Mouse (Mus musculus): ENCODE data around the gene Rnf216. TPM values are rescaled to one million over a fixed set of nuclear protein-coding genes. Genes with fewer than 3 reads are reported as not detected.
"Not testable (repeated sequence)": the region's sequence is repeated elsewhere in the genome, so short reads cannot be mapped to it uniquely, and the experiment has no call there.

The Rnf216 gene
- 24.6 and 25.1 TPM in 2 replicates for polyA plus RNA-seq (2015; fragmentation: Nextera tagmentation; extraction: Ambion mirVana)

- Histone ChIP-seq H3K27ac (replicated peaks) (peak within 1 kb of the TSS; percentile 93), H3K4me2 (peak within 1 kb of the TSS; percentile 89), H3K4me1 (peaks cover 44% of the 10 kb centered on the region), H3K27me3 (replicated peaks) (no peaks in the 10 kb centered on the region), H3K36me3 (peaks cover 6% of the 10 kb centered on the region; the same call in 1 of the 2 replicates), H3K9ac (peak within 1 kb of the TSS; percentile 93), H3K4me3 (peak within 1 kb of the TSS; percentile 89), H3K9me3 (no peaks in the 10 kb centered on the region)
- peak; percentile 91 for ATAC-seq (ENCODE audit: extremely low read depth, insufficient number of reproducible peaks, low FRiP score, low TSS enrichment)
- WGBS = under 1% methylated on average over 83 of the region's 110 CpGs
Observed at GRCm38 (mm10) chr5:143112281-143113246, at the start of gene Rnf216. TSS of gene Rnf216 (minus strand) at chr5:143112994.

- H3K9ac ChIP-seq = no peak overlapping the region
- 76% methylated on average over 3 of the region's 3 CpGs for WGBS
- peak; percentile 66; the same call in 1 of the 2 replicates for ATAC-seq (ENCODE audit: extremely low read depth, insufficient number of reproducible peaks, low FRiP score, low TSS enrichment)
Observed at GRCm38 (mm10) chr5:143155534-143155933, 42.7 kb upstream of the Rnf216 start.

GRCm38 (mm10) chr5:143153756-143154155 is 41.0 kb upstream of the Rnf216 start:
- no peak overlapping the region for H3K9ac ChIP-seq
- H3K4me2 ChIP-seq = no peak overlapping the region
- no peak overlapping the region for H3K27ac ChIP-seq (replicated peaks)
- no peaks in the 10 kb centered on the region for H3K36me3 ChIP-seq
- no peak for ATAC-seq (ENCODE audit: extremely low read depth, insufficient number of reproducible peaks, low FRiP score, low TSS enrichment)
- H3K27me3 ChIP-seq (replicated peaks) = peaks cover 41% of the 10 kb centered on the region
- WGBS = 86% methylated on average over 10 of the region's 10 CpGs
- H3K9me3 ChIP-seq = peaks cover 7% of the 10 kb centered on the region
- H3K4me1 ChIP-seq = 0 out of 2 replicates have a peak, but pooled peaks cover 4% of the 10 kb centered on the region
- no peak overlapping the region for H3K4me3 ChIP-seq

More at GRCm38 (mm10) chr5:143155534-143155933, 42.7 kb upstream of the Rnf216 start:
- Histone ChIP-seq H3K4me3 (no peak overlapping the region), H3K27me3 (replicated peaks) (peaks cover 57% of the 10 kb centered on the region), H3K36me3 (no peaks in the 10 kb centered on the region), H3K4me2 (no peak overlapping the region), H3K4me1 (0 out of 2 replicates have a peak, but pooled peaks cover 4% of the 10 kb centered on the region), H3K9me3 (peaks cover under 1% of the 10 kb centered on the region; the same call in 1 of the 2 replicates), H3K27ac (replicated peaks) (no peak overlapping the region)

GRCm38 (mm10) chr5:143150044-143150443 is 37.2 kb upstream of the Rnf216 start:
- Histone ChIP-seq H3K4me2 (no peak overlapping the region), H3K4me1 (no peaks in the 10 kb centered on the region), H3K9ac (no peak overlapping the region), H3K27me3 (replicated peaks) (peaks cover 7% of the 10 kb centered on the region), H3K9me3 (peaks cover 7% of the 10 kb centered on the region), H3K27ac (replicated peaks) (no peak overlapping the region), H3K4me3 (no peak overlapping the region), H3K36me3 (no peaks in the 10 kb centered on the region)
- 82% methylated on average over 2 of the region's 2 CpGs for WGBS
- no peak for ATAC-seq (ENCODE audit: extremely low read depth, insufficient number of reproducible peaks, low FRiP score, low TSS enrichment)

GRCm38 (mm10) chr5:143149536-143149935 is 36.7 kb upstream of the Rnf216 start:
- ATAC-seq (ENCODE audit: extremely low read depth, insufficient number of reproducible peaks, low FRiP score, low TSS enrichment) = no peak
- Histone ChIP-seq H3K4me3 (no peak overlapping the region), H3K4me1 (no peaks in the 10 kb centered on the region), H3K36me3 (no peaks in the 10 kb centered on the region), H3K9ac (no peak overlapping the region), H3K27me3 (replicated peaks) (peaks cover 3% of the 10 kb centered on the region), H3K27ac (replicated peaks) (no peak overlapping the region), H3K4me2 (no peak overlapping the region), H3K9me3 (peaks cover 7% of the 10 kb centered on the region)
- WGBS = 88% methylated on average over 2 of the region's 2 CpGs

- Histone ChIP-seq H3K27ac (replicated peaks) (no peak overlapping the region), H3K9ac (no peak overlapping the region), H3K36me3 (no peaks in the 10 kb centered on the region), H3K4me3 (no peak overlapping the region), H3K4me2 (no peak overlapping the region), H3K27me3 (replicated peaks) (peaks cover 7% of the 10 kb centered on the region; the same call in 1 of the 2 replicates), H3K9me3 (peaks cover 7% of the 10 kb centered on the region), H3K4me1 (no peaks in the 10 kb centered on the region)
- WGBS = 80% methylated on average over 5 of the region's 5 CpGs
- no peak for ATAC-seq (ENCODE audit: extremely low read depth, insufficient number of reproducible peaks, low FRiP score, low TSS enrichment)
Observed at GRCm38 (mm10) chr5:143148661-143149060, 35.9 kb upstream of the Rnf216 start.

- Histone ChIP-seq H3K4me2 (no peak within 1 kb of the TSS), H3K27me3 (replicated peaks) (peaks cover 7% of the 10 kb centered on the region; the same call in 1 of the 2 replicates), H3K4me1 (no peaks in the 10 kb centered on the region), H3K4me3 (no peak within 1 kb of the TSS), H3K9ac (no peak within 1 kb of the TSS), H3K27ac (replicated peaks) (no peak within 1 kb of the TSS), H3K36me3 (no peaks in the 10 kb centered on the region), H3K9me3 (peaks cover 7% of the 10 kb centered on the region)
- no peak for ATAC-seq (ENCODE audit: extremely low read depth, insufficient number of reproducible peaks, low FRiP score, low TSS enrichment)
- 61% methylated on average over 3 of the region's 3 CpGs for WGBS
Observed at GRCm38 (mm10) chr5:143147481-143147880, 34.7 kb upstream of the Rnf216 start, which contains the start of gene Olfr718-ps1. TSS of gene Olfr718-ps1 (minus strand) at chr5:143147581.

GRCm38 (mm10) chr5:143137580-143137979 is 24.8 kb upstream of the Rnf216 start:
- Histone ChIP-seq H3K9me3 (no peaks in the 10 kb centered on the region), H3K36me3 (no peaks in the 10 kb centered on the region), H3K9ac (no peak overlapping the region), H3K4me3 (no peak overlapping the region), H3K4me2 (no peak overlapping the region), H3K27ac (replicated peaks) (no peak overlapping the region), H3K27me3 (replicated peaks) (no peaks in the 10 kb centered on the region; the same call in 1 of the 2 replicates), H3K4me1 (peaks cover 13% of the 10 kb centered on the region)
- no peak for ATAC-seq (ENCODE audit: extremely low read depth, insufficient number of reproducible peaks, low FRiP score, low TSS enrichment)
- 76% methylated on average over 13 of the region's 13 CpGs for WGBS

GRCm38 (mm10) chr5:143135042-143135441 is 22.2 kb upstream of the Rnf216 start:
- H3K36me3 ChIP-seq = no peaks in the 10 kb centered on the region
- H3K4me2 ChIP-seq = no peak overlapping the region
- no peak overlapping the region for H3K4me3 ChIP-seq
- no peak for ATAC-seq (ENCODE audit: extremely low read depth, insufficient number of reproducible peaks, low FRiP score, low TSS enrichment)
- WGBS = 83% methylated on average over 7 of the region's 7 CpGs
- H3K9me3 ChIP-seq = no peaks in the 10 kb centered on the region
- H3K27ac ChIP-seq (replicated peaks) = no peak overlapping the region
- H3K27me3 ChIP-seq (replicated peaks) = no peaks in the 10 kb centered on the region; the same call in 1 of the 2 replicates
- no peak overlapping the region for H3K9ac ChIP-seq
- H3K4me1 ChIP-seq = peaks cover 6% of the 10 kb centered on the region; the same call in 1 of the 2 replicates

- H3K4me2 ChIP-seq; H3K27ac ChIP-seq (replicated peaks); ATAC-seq (ENCODE audit: extremely low read depth, insufficient number of reproducible peaks, low FRiP score, low TSS enrichment); H3K36me3 ChIP-seq; H3K4me1 ChIP-seq; H3K27me3 ChIP-seq (replicated peaks); H3K9ac ChIP-seq; H3K9me3 ChIP-seq; H3K4me3 ChIP-seq: not testable (repeated sequence)
- whole genome bisulfite sequencing = 70% methylated on average over 4 of the region's 6 CpGs
Observed at GRCm38 (mm10) chr5:143134216-143135010, 21.6 kb upstream of the Rnf216 start.
